Mouse (Mus musculus) MEL (cell line): ENCODE results near the gene Arel1. TPM values are rescaled to one million over a fixed set of nuclear protein-coding genes. Genes with fewer than 3 reads are reported as not detected.

Experiments
- DNase-seq: peaks from one replicate; pipeline ENCODE4 v3.0.0; 2011; ENCODE audit warnings: low read depth, low spot score
- H3K27ac ChIP-seq: 2 replicates; pipeline ENCODE4 v1.5.1; 2012; ENCODE audit warnings: low read depth, mild to moderate bottlenecking, control low read depth, low read length, moderate library complexity; ENCODE audit not compliant: control insufficient read depth
- H3K27me3 ChIP-seq, 2 experiments: fragments of 150-350 bp in 1 of 2; sonication (generic) in 1 of 2; 2 replicates each; pipeline ENCODE4 v1.6.1; 2012; ENCODE audit warnings: low read length in 2 of 2, mild to moderate bottlenecking in 2 of 2, improper control_type of control experiment in 1 of 2, moderate library complexity in 1 of 2; ENCODE audit not compliant: insufficient read depth in 2 of 2, control insufficient read depth in 1 of 2
- H3K36me3 ChIP-seq, 2 experiments: 2 replicates each; pipeline ENCODE4 v1.6.1; 2012 to 2014; ENCODE audit warnings: low read length in 2 of 2, improper control_type of control experiment in 1 of 2, inconsistent platforms in 1 of 2, mild to moderate bottlenecking in 1 of 2; ENCODE audit not compliant: insufficient read depth in 2 of 2, control insufficient read depth in 1 of 2
- H3K4me1 ChIP-seq, 2 experiments: fragments of 150-350 bp in 1 of 2; sonication (generic) in 1 of 2; 2 replicates each; pipeline ENCODE4 v1.6.1; 2012; ENCODE audit warnings: low read length in 2 of 2, improper control_type of control experiment in 1 of 2, mild to moderate bottlenecking in 1 of 2; ENCODE audit not compliant: insufficient read depth in 2 of 2, control insufficient read depth in 1 of 2
- H3K4me3 ChIP-seq, 2 experiments: fragments of 150-350 bp in 1 of 2; sonication (generic) in 1 of 2; 2 replicates each; pipeline ENCODE4 v1.5.1; 2012; ENCODE audit warnings: low read depth in 2 of 2, low read length in 2 of 2, mild to moderate bottlenecking in 2 of 2, moderate library complexity in 2 of 2, control low read depth in 1 of 2, improper control_type of control experiment in 1 of 2; ENCODE audit not compliant: control insufficient read depth in 1 of 2, insufficient read depth in 1 of 2
- H3K79me2 ChIP-seq: 2 replicates; pipeline ENCODE4 v1.6.1; 2012; ENCODE audit warnings: mild to moderate bottlenecking, low read length, moderate library complexity; ENCODE audit not compliant: control insufficient read depth, poor library complexity, insufficient read depth
- H3K9ac ChIP-seq: 2 replicates; pipeline ENCODE4 v1.6.1; 2012; ENCODE audit warnings: low read depth, mild to moderate bottlenecking, control low read depth, low read length, moderate library complexity; ENCODE audit not compliant: control insufficient read depth, poor library complexity, severe bottlenecking
- H3K9me3 ChIP-seq: fragments of 150-350 bp; sonication (generic); replicated peaks from 2 replicates; pipeline ENCODE4 v1.6.1; 2012; ENCODE audit warnings: mild to moderate bottlenecking, low read length, improper control_type of control experiment, moderate library complexity; ENCODE audit not compliant: insufficient read depth
- BHLHE40 ChIP-seq: IDR thresholded peaks from 2 replicates; pipeline ENCODE4 v1.6.1; 2012; ENCODE audit warnings: low read depth, mild to moderate bottlenecking, inconsistent platforms, low read length, improper control_type of control experiment, borderline replicate concordance
- CHD1 ChIP-seq: IDR thresholded peaks from 2 replicates; pipeline ENCODE4 v1.6.1; 2012; ENCODE audit warnings: low read depth, mild to moderate bottlenecking, inconsistent platforms, low read length, improper control_type of control experiment
- GABPA ChIP-seq: IDR thresholded peaks from 2 replicates; pipeline ENCODE4 v1.6.1; 2012; ENCODE audit warnings: low read depth, mild to moderate bottlenecking, inconsistent platforms, low read length, improper control_type of control experiment, moderate library complexity
- GATA1 ChIP-seq: IDR thresholded peaks from 2 replicates; pipeline ENCODE4 v1.6.1; 2011; ENCODE audit warnings: low read depth, low read length, improper control_type of control experiment
- HCFC1 ChIP-seq: IDR thresholded peaks from 2 replicates; pipeline ENCODE4 v1.6.1; 2012; ENCODE audit warnings: low read depth, mild to moderate bottlenecking, inconsistent platforms, low read length, improper control_type of control experiment, moderate library complexity
- JUND ChIP-seq: IDR thresholded peaks from 2 replicates; pipeline ENCODE4 v1.6.1; 2011; ENCODE audit warnings: low read depth, mild to moderate bottlenecking, improper control_type of control experiment, low read length
- KAT2A ChIP-seq: conservative IDR thresholded peaks from 2 replicates; pipeline ENCODE4 v1.6.1; 2012; ENCODE audit warnings: low read depth, low read length, improper control_type of control experiment, inconsistent platforms
- MAX ChIP-seq: IDR thresholded peaks from 2 replicates; pipeline ENCODE4 v1.6.1; 2011; ENCODE audit warnings: low read length, improper control_type of control experiment
- MYC ChIP-seq: IDR thresholded peaks from 2 replicates; pipeline ENCODE4 v1.6.1; 2011; ENCODE audit warnings: low read depth, mild to moderate bottlenecking, low read length, improper control_type of control experiment, moderate library complexity
- NELFE ChIP-seq: IDR thresholded peaks from 2 replicates; pipeline ENCODE4 v1.6.1; 2011; ENCODE audit warnings: low read depth, low read length, improper control_type of control experiment
- POLR2A ChIP-seq, 2 experiments: IDR thresholded peaks; 2 replicates each; pipeline ENCODE4 v1.6.1; 2011 to 2012; ENCODE audit warnings: low read length in 2 of 2, mild to moderate bottlenecking in 2 of 2, control low read depth in 1 of 2, improper control_type of control experiment in 1 of 2, low read depth in 1 of 2, moderate library complexity in 1 of 2; ENCODE audit not compliant: control insufficient read depth in 1 of 2, insufficient read depth in 1 of 2, poor library complexity in 1 of 2
- RAD21 ChIP-seq: IDR thresholded peaks from 2 replicates; pipeline ENCODE4 v1.6.1; 2011; ENCODE audit warnings: mild to moderate bottlenecking, low read depth, low read length, improper control_type of control experiment
- RCOR1 ChIP-seq: IDR thresholded peaks from 2 replicates; pipeline ENCODE4 v1.6.1; 2012; ENCODE audit warnings: low read depth, mild to moderate bottlenecking, inconsistent platforms, low read length, improper control_type of control experiment
- TAL1 ChIP-seq: IDR thresholded peaks from 2 replicates; pipeline ENCODE4 v1.6.1; 2012; ENCODE audit warnings: mild to moderate bottlenecking, inconsistent platforms, low read length, moderate library complexity, mixed read lengths
- USF2 ChIP-seq, 2 experiments: IDR thresholded peaks; 2 replicates each; pipeline ENCODE4 v1.6.1; 2011 to 2012; ENCODE audit warnings: improper control_type of control experiment in 2 of 2, low read length in 2 of 2, borderline replicate concordance in 1 of 2, inconsistent platforms in 1 of 2, low read depth in 1 of 2, mild to moderate bottlenecking in 1 of 2; ENCODE audit not compliant: insufficient read depth in 1 of 2
- ZC3H11A ChIP-seq: IDR thresholded peaks from 2 replicates; pipeline ENCODE4 v1.6.1; 2012; ENCODE audit warnings: low read depth, mild to moderate bottlenecking, inconsistent platforms, low read length, improper control_type of control experiment
- ZNF384 ChIP-seq: IDR thresholded peaks from 2 replicates; pipeline ENCODE4 v1.6.1; 2012; ENCODE audit warnings: low read depth, mild to moderate bottlenecking, inconsistent platforms, low read length, improper control_type of control experiment
- polyA plus RNA-seq, 2 experiments: library from polyadenylated mRNA; stranded (reverse) in 1 of 2; unstranded in 1 of 2; fragments of >175 nt in 1 of 2; fragments of >200 nt in 1 of 2; gene quantifications; 2 replicates each; pipeline versions ENCODE4 v1.2.1 to v1.2.4; 2012; ENCODE audit warnings: low replicate concordance in 2 of 2, low read depth in 1 of 2; ENCODE audit not compliant: insufficient read length in 2 of 2, insufficient read depth in 1 of 2, missing spikeins in 1 of 2
- total RNA-seq: library from RNA; depleted of rRNA; stranded (reverse); fragments of 300-350 nt; gene quantifications from 2 replicates; pipeline ENCODE4 v1.2.3, GENCODE M21; 2012

Gene Arel1
- total and polyA plus RNA-seq, 3 experiments: 37.2 to 82.5 (median 45.0) TPM

DNA sequence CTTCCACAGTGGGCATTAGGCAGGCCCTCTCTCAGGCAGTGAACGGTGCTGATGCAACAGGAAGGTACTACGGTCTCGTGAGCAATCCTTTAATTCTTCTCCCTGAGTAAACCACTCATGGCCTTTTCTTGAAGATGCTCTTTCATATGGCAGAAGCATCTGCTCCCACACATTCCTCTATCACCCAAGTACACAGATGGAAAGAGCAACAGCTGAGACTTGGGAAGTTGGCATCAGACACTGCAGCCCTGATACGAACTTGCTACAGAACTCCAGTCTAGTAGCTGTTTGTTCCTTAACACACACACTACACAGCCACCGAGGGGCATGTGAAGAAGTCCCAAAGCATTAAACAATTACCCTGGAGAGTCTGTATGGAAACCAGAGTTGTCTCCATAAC, 46.4 kb downstream of the Arel1 start:
- Histone ChIP-seq H3K9me3 (no peaks in the 10 kb centered on the region), H3K27me3 (no peaks in the 10 kb centered on the region), H3K4me3 (no peak overlapping the region), H3K27ac (no peak overlapping the region), H3K79me2 (no peaks in the 10 kb centered on the region), H3K36me3 (peaks cover 0 to 26% of the 10 kb centered on the region in 2 experiments; a peak in 2 of 4 replicates), H3K9ac (no peak overlapping the region), H3K4me1 (no peaks in the 10 kb centered on the region)
- no peak for DNase-seq
- TF ChIP-seq BHLHE40 (no peak), POLR2A (IDR thresholded peaks at IDR 0.05; ENCODE audit: control insufficient read depth in 1 of 2, insufficient read depth in 1 of 2, low read depth in 1 of 2, low read length in 2 of 2, poor library complexity in 1 of 2) (no peak), GABPA (no peak), ZNF384 (no peak), CHD1 (no peak), KAT2A (no peak), JUND (no peak), USF2 (IDR thresholded peaks at IDR 0.05; ENCODE audit: borderline replicate concordance in 1 of 2, insufficient read depth in 1 of 2, low read depth in 1 of 2, low read length in 2 of 2) (no peak), TAL1 (no peak), MAX (no peak), MYC (no peak)

- peaks cover 7 to 19% of the 10 kb centered on the region in 2 experiments; a peak in 3 of 4 replicates for H3K36me3 ChIP-seq
- no peak overlapping the region for H3K4me3 ChIP-seq
- H3K27me3 ChIP-seq: no peaks in the 10 kb centered on the region
- H3K4me1 ChIP-seq: peaks cover 0 to 4% of the 10 kb centered on the region in 2 experiments; a peak in 2 of 4 replicates
- no peak for DNase-seq
- H3K79me2 ChIP-seq: no peaks in the 10 kb centered on the region
- H3K9me3 ChIP-seq: no peaks in the 10 kb centered on the region
- no peak for TF ChIP-seq JUND
- no peak for TF ChIP-seq ZNF384
- TF ChIP-seq ZC3H11A: no peak
- no peak for TF ChIP-seq HCFC1
- no peak for TF ChIP-seq RAD21
- no peak for TF ChIP-seq RCOR1
- no peak for TF ChIP-seq GABPA
- no peak for TF ChIP-seq GATA1
- TF ChIP-seq NELFE: no peak
- H3K27ac ChIP-seq: no peak overlapping the region
- H3K9ac ChIP-seq: no peak overlapping the region
Observed at GRCm38 (mm10) chr12:84921881-84922419, 48.8 kb downstream of the Arel1 start.
